Mouse (Mus musculus) bone marrow, adult 2 months (tissue): ENCODE data around the gene Gm49601.

Experiments used
- CTCF ChIP-seq: fragments of 200-500 bp; IDR thresholded peaks from 2 replicates; pipeline ENCODE4 v1.5.1; 2011; ENCODE audit warnings: low read length, control low read depth; ENCODE audit not compliant: control insufficient read depth, insufficient read depth
- POLR2A ChIP-seq: fragments of 200-500 bp; IDR thresholded peaks from 2 replicates; pipeline ENCODE4 v1.6.1; 2011; ENCODE audit warnings: low read depth, mild to moderate bottlenecking, control low read depth, low read length, borderline replicate concordance; ENCODE audit not compliant: control insufficient read depth

GRCm38 (mm10) chr16:18596255-18596654 lies 30.0 kb downstream of the Gm49601 start:
- TF ChIP-seq CTCF (no peak), POLR2A (no peak)
